Mouse (Mus musculus): ENCODE data around the gene Luc7l2. TPM values are rescaled to one million over a fixed set of nuclear protein-coding genes. Genes with fewer than 3 reads are reported as not detected.
A peak's percentile ranks its signal among the peaks of the same experiment; 100 is the strongest.

Gene Luc7l2
- polyA plus RNA-seq, 1 experiment from 2014 or later, result 27.4 TPM

GRCm38 (mm10) chr6:38636852-38637618 lies 85.9 kb downstream of the Luc7l2 start, which contains the start of gene Klrg2:
TSS of gene Klrg2 (minus strand) at chr6:38637242.
- H3K36me3 ChIP-seq, result no peaks in the 10 kb centered on the region
- peak within 1 kb of the TSS; percentile 31; the same call in 1 of the 2 replicates for H3K9ac ChIP-seq
- peak; percentile 70 for ATAC-seq
- H3K27me3 ChIP-seq (replicated peaks), result peaks cover 99% of the 10 kb centered on the region
- peak within 1 kb of the TSS; percentile 92 for H3K4me2 ChIP-seq
- no peaks in the 10 kb centered on the region for H3K9me3 ChIP-seq (replicated peaks)
- H3K4me1 ChIP-seq, result peaks cover 19% of the 10 kb centered on the region
- 2% methylated on average over 60 of the region's 60 CpGs for WGBS (ENCODE audit: insufficient replicate concordance)
- H3K4me3 ChIP-seq, result peak within 1 kb of the TSS; percentile 57
- H3K27ac ChIP-seq, result no peak within 1 kb of the TSS

GRCm38 (mm10) chr6:38640401-38640800 lies 89.3 kb downstream of the Luc7l2 start:
- Histone ChIP-seq H3K27ac (no peak overlapping the region), H3K9ac (no peak overlapping the region), H3K4me3 (no peak overlapping the region), H3K27me3 (replicated peaks) (peaks cover 98% of the 10 kb centered on the region), H3K36me3 (no peaks in the 10 kb centered on the region), H3K4me2 (no peak overlapping the region), H3K4me1 (peaks cover 27% of the 10 kb centered on the region), H3K9me3 (replicated peaks) (no peaks in the 10 kb centered on the region)
- whole genome bisulfite sequencing (ENCODE audit: insufficient replicate concordance), result 53% methylated on average over 11 of the region's 11 CpGs
- ATAC-seq, result no peak

DNA sequence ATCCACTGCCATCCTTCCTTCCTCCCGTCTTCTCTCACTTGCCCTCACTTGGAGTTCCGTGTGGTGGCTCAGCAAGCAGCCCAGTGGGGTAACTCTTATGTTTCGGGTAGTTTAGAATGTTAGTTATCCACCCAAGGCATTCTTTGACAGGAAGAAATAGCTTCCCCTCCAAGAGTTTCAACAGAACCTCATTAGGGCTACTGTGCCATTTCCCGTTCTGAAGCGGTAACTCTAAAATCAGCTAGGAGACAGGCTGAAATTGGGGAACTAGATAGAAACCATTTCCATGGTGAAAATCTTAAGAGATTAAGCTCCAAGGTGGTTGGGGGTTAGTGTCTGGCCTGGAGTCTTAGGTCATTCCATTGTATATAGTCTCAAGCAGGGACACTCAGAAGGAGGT lies 90.1 kb downstream of the Luc7l2 start:
- ATAC-seq, result no peak
- no peak overlapping the region for H3K4me3 ChIP-seq
- 24% methylated on average over 5 of the region's 5 CpGs for whole genome bisulfite sequencing (ENCODE audit: insufficient replicate concordance)

DNA sequence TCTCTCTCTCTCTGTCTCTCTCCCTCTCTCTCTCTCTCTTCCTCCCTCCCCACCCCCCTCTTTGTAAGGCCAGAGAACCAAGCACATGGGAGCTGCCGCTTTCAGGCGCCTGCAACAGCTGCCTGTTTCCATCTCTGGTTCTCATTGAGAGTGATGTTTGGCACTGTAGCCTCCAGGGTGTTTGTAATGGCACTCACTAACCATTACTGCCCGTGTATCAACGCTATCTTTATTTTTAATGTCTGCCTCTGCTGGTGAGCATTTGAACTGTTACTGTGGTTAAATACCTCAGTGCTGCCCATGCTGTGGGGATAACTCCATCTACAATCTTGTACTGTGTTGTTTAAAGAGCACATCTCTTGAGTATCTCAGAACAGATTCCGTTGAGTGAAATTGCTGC lies 90.5 kb downstream of the Luc7l2 start:
- Histone ChIP-seq H3K9ac (no peak overlapping the region), H3K27me3 (replicated peaks) (peaks cover 97% of the 10 kb centered on the region), H3K4me2 (no peak overlapping the region), H3K27ac (no peak overlapping the region), H3K9me3 (replicated peaks) (no peaks in the 10 kb centered on the region), H3K4me1 (peaks cover 16% of the 10 kb centered on the region), H3K4me3 (no peak overlapping the region), H3K36me3 (no peaks in the 10 kb centered on the region)
- 41% methylated on average over 5 of the region's 5 CpGs for WGBS (ENCODE audit: insufficient replicate concordance)
- ATAC-seq, result no peak

More for the DNA sequence above, 90.1 kb downstream of the Luc7l2 start:
- Histone ChIP-seq H3K9ac (no peak overlapping the region), H3K4me2 (no peak overlapping the region), H3K27me3 (replicated peaks) (peaks cover 97% of the 10 kb centered on the region), H3K9me3 (replicated peaks) (no peaks in the 10 kb centered on the region), H3K27ac (no peak overlapping the region), H3K4me1 (peaks cover 20% of the 10 kb centered on the region), H3K36me3 (no peaks in the 10 kb centered on the region)

GRCm38 (mm10) chr6:38642593-38642992 lies 91.5 kb downstream of the Luc7l2 start:
- H3K4me3 ChIP-seq, result no peak overlapping the region
- no peak overlapping the region for H3K27ac ChIP-seq
- H3K27me3 ChIP-seq (replicated peaks), result peaks cover 90% of the 10 kb centered on the region
- WGBS (ENCODE audit: insufficient replicate concordance), result 48% methylated on average over 5 of the region's 5 CpGs
- no peak overlapping the region for H3K4me2 ChIP-seq
- peaks cover 7% of the 10 kb centered on the region; the same call in 1 of the 2 replicates for H3K4me1 ChIP-seq
- no peak for ATAC-seq
- H3K36me3 ChIP-seq, result no peaks in the 10 kb centered on the region
- no peak overlapping the region for H3K9ac ChIP-seq
- H3K9me3 ChIP-seq (replicated peaks), result no peaks in the 10 kb centered on the region

- Histone ChIP-seq H3K9me3 (replicated peaks) (no peaks in the 10 kb centered on the region), H3K4me3 (no peak overlapping the region), H3K9ac (no peak overlapping the region), H3K27me3 (replicated peaks) (peaks cover 90% of the 10 kb centered on the region), H3K36me3 (no peaks in the 10 kb centered on the region), H3K4me2 (no peak overlapping the region), H3K27ac (no peak overlapping the region), H3K4me1 (peaks cover 7% of the 10 kb centered on the region; the same call in 1 of the 2 replicates)
- 47% methylated on average over 3 of the region's 3 CpGs for WGBS (ENCODE audit: insufficient replicate concordance)
- ATAC-seq, result no peak
Observed at GRCm38 (mm10) chr6:38643039-38643438, 91.9 kb downstream of the Luc7l2 start.

DNA sequence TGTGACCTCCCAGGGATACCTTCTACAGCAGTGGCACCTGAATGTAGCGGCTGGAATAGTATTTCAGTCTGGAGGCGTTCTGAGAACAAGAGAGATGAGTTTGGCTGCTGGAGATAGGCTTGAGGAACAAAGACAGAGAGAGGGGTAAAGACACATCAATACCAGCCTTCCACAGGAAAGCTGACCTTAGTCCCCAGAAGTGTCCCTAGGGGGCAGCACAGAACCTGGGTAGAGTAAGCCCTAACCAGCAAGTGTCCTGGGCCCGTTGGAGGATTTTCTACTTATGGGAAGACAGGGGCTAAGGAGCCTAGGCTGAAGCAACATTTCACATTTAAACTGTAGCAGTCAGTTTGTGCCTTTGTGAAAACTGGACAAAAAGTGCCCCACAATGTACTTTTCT lies 98.4 kb downstream of the Luc7l2 start:
- Histone ChIP-seq H3K4me1 (peaks cover 11% of the 10 kb centered on the region; the same call in 1 of the 2 replicates), H3K4me2 (no peak overlapping the region), H3K27me3 (replicated peaks) (peaks cover 31% of the 10 kb centered on the region; the same call in 1 of the 2 replicates), H3K9ac (no peak overlapping the region), H3K9me3 (replicated peaks) (no peaks in the 10 kb centered on the region), H3K27ac (no peak overlapping the region), H3K4me3 (no peak overlapping the region), H3K36me3 (no peaks in the 10 kb centered on the region)
- 51% methylated on average over 3 of the region's 3 CpGs for WGBS (ENCODE audit: insufficient replicate concordance)
- no peak for ATAC-seq

DNA sequence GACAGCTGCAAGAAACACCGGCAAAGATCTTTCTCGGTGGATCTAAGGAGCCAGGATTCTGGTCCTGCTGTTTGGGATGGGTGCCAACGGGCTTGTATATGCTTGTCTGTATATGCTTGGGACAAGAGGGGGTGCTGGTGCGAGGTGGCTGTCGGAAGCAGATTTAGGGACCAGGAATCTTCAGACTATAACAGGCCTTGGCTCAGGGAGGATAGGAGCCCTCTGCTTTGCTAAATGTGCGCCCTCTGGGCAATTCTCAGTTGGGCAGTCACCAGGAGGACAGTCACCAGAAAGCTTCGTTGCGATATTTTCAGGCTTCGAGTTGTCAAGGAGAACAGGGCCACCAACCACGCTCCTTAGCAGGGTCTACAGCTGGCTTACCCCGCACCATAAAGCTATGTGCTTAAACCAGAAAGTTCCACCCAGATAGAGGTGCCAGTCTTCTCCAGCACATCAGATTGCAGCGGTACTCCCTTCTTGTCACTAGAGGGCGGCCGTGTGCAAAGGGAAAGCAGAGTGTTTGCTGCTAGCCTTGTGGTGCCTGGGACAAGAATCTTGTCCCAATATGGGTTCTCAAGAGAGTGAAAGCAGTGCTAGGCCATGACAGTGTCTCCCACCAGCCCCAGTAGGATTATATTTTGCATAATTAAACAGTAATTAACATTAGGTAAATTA lies 99.3 kb downstream of the Luc7l2 start:
- WGBS (ENCODE audit: insufficient replicate concordance), result 38% methylated on average over 14 of the region's 14 CpGs
- Histone ChIP-seq H3K4me2 (no peak overlapping the region), H3K9ac (no peak overlapping the region), H3K36me3 (no peaks in the 10 kb centered on the region), H3K4me1 (0 out of 2 replicates have a peak, but pooled peaks cover 8% of the 10 kb centered on the region), H3K9me3 (replicated peaks) (no peaks in the 10 kb centered on the region), H3K27ac (no peak overlapping the region), H3K27me3 (replicated peaks) (peaks cover 23% of the 10 kb centered on the region; the same call in 1 of the 2 replicates), H3K4me3 (no peak overlapping the region)
- ATAC-seq, result peak; percentile 52

Small RNA genes within 50 kb of the gene (microRNA-seq; reads per million reads assigned to microRNA genes)
- gene Mir7670, result 7.7 reads per million, percentile 17 among the genes with 10 or more reads in this experiment

Other genes with a start within 250 kb of the Luc7l2 start
- gene Zc3hav1, start 196.7 kb upstream of the Luc7l2 start, polyA plus RNA-seq (2016; fragmentation: Nextera tagmentation; extraction: Ambion mirVana), result 29.6 and 30.6 TPM in 2 replicates
- 1.5 and 1.6 TPM in 2 replicates for gene Ttc26, start 169.9 kb upstream of the Luc7l2 start, polyA plus RNA-seq (2016; fragmentation: Nextera tagmentation; extraction: Ambion mirVana)
- gene Ubn2, start 117.4 kb upstream of the Luc7l2 start, polyA plus RNA-seq (2016; fragmentation: Nextera tagmentation; extraction: Ambion mirVana), result 9.2 and 10.1 TPM in 2 replicates
- 103 and 114 TPM in 2 replicates for gene Fmc1, start 17.8 kb upstream of the Luc7l2 start, polyA plus RNA-seq (2016; fragmentation: Nextera tagmentation; extraction: Ambion mirVana)
- 0.06 and 0.10 TPM in 2 replicates for gene Klrg2, start 85.9 kb downstream of the Luc7l2 start, polyA plus RNA-seq (2016; fragmentation: Nextera tagmentation; extraction: Ambion mirVana)
- gene Clec2l, start 111.7 kb downstream of the Luc7l2 start, polyA plus RNA-seq (2016; fragmentation: Nextera tagmentation; extraction: Ambion mirVana), result 0.11 and 0.12 TPM in 2 replicates